Comparison of ENCODE assay signal across 8 mouse cellular contexts in the genomic region with DNA sequence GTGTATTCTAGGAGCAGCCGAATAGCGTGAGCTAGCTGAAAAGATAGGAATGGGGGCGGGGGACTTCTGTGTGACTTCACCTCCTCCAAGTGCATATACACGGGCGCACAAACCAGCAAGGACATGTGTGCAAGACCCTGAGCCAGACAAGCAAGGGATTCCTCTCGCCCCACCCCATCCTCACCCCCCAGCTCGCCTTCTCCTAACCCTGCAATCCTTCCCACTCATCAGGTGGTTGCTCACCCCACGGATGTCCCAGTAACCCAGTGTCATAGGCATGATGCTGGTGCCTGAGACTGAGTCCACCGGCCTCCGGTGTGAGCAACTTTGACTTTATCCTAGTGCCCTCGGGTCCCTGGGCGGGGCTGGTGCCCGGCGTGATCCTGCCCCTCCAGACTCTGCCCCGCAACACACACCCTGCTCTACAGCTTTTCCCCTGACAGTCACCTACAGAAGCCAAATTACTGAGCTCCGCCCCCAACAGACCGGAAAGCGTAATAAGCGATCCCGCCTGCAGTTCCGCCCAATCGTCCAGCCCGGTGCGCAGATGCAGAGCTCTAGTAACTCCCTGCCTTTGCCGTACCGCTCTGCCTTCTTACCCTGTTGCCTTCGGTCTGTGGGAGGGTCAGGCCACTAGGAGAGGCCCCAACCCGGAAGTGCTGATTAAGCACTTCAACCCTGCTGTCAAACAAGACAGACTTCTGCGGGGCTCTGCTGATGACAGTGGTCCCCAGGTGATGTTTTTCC. TPM values are rescaled to one million over a fixed set of nuclear protein-coding genes. Genes with fewer than 3 reads are reported as not detected.
DNase-seq lines count a peak whose midpoint lies in the region; ATAC-seq lines count a peak whose summit lies in the region.

A gene (minus strand): TSS at position 501 of the 747 bp plus-strand sequence.

- H3K27ac ChIP-seq in forebrain, embryonic 14.5 days (ENCODE audit: low read depth, low read length): 0 out of 2 replicates have a peak within 1 kb of the TSS, but pooled peaks have one; percentile 27
- H3K27ac ChIP-seq in liver, embryonic 15.5 days (replicated peaks): peak within 1 kb of the TSS; percentile 83
- H3K27ac ChIP-seq in neural tube, embryonic 11.5 days (ENCODE audit: low read depth, low read length): no peak within 1 kb of the TSS
- peak within 1 kb of the TSS; percentile 80 for H3K27ac ChIP-seq in stomach, embryonic 16.5 days (ENCODE audit: low read length)

- H3K4me1 ChIP-seq in forebrain, embryonic 14.5 days (ENCODE audit: control insufficient read depth, insufficient read depth, low read length): peaks cover 6% of the 10 kb centered on the region; the same call in 1 of the 2 replicates
- H3K4me1 ChIP-seq in liver, embryonic 15.5 days (replicated peaks): peaks cover 54% of the 10 kb centered on the region
- H3K4me1 ChIP-seq in neural tube, embryonic 11.5 days (ENCODE audit: control insufficient read depth, insufficient read depth, low read length): no peaks in the 10 kb centered on the region; the same call in 1 of the 2 replicates
- H3K4me1 ChIP-seq in stomach, embryonic 16.5 days (ENCODE audit: control insufficient read depth, insufficient read depth, low read length): peaks cover 13% of the 10 kb centered on the region; the same call in 1 of the 2 replicates

- no peaks in the 10 kb centered on the region for H3K9me3 ChIP-seq in forebrain, embryonic 14.5 days (replicated peaks; ENCODE audit: control insufficient read depth, low read length)
- H3K9me3 ChIP-seq in liver, embryonic 15.5 days (replicated peaks): no peaks in the 10 kb centered on the region
- no peaks in the 10 kb centered on the region for H3K9me3 ChIP-seq in neural tube, embryonic 11.5 days (ENCODE audit: control insufficient read depth, low read length)
- no peaks in the 10 kb centered on the region for H3K9me3 ChIP-seq in stomach, embryonic 16.5 days (replicated peaks; ENCODE audit: control insufficient read depth, low read length)

- peak within 1 kb of the TSS; percentile 46 for H3K4me3 ChIP-seq in forebrain, embryonic 14.5 days (ENCODE audit: low read depth, low read length)
- H3K4me3 ChIP-seq in liver, embryonic 15.5 days (replicated peaks): peak within 1 kb of the TSS; percentile 59
- peak within 1 kb of the TSS; percentile 45 for H3K4me3 ChIP-seq in neural tube, embryonic 11.5 days (ENCODE audit: low read depth, low read length)
- peak within 1 kb of the TSS; percentile 62 for H3K4me3 ChIP-seq in stomach, embryonic 16.5 days (replicated peaks; ENCODE audit: low read length)

- no peaks in the 10 kb centered on the region for H3K36me3 ChIP-seq in forebrain, embryonic 14.5 days (ENCODE audit: control insufficient read depth, insufficient read depth, low read length)
- H3K36me3 ChIP-seq in liver, embryonic 15.5 days (replicated peaks): no peaks in the 10 kb centered on the region
- H3K36me3 ChIP-seq in neural tube, embryonic 11.5 days (ENCODE audit: control insufficient read depth, insufficient read depth, low read length): no peaks in the 10 kb centered on the region
- no peaks in the 10 kb centered on the region for H3K36me3 ChIP-seq in stomach, embryonic 16.5 days (ENCODE audit: control insufficient read depth, insufficient read depth, low read length)

- peak within 1 kb of the TSS; percentile 68 for H3K9ac ChIP-seq in forebrain, embryonic 14.5 days (ENCODE audit: low read length)
- H3K9ac ChIP-seq in liver, embryonic 15.5 days: peak within 1 kb of the TSS; percentile 54
- peak within 1 kb of the TSS; percentile 58 for H3K9ac ChIP-seq in neural tube, embryonic 11.5 days (ENCODE audit: low read length)
- peak within 1 kb of the TSS; percentile 80 for H3K9ac ChIP-seq in stomach, embryonic 16.5 days (ENCODE audit: low read length)

- 7% methylated on average over 29 of the region's 29 CpGs for WGBS in forebrain, embryonic 14.5 days
- 4% methylated on average over 29 of the region's 29 CpGs for WGBS in liver, embryonic 15.5 days (ENCODE audit: insufficient replicate concordance)
- 8% methylated on average over 29 of the region's 29 CpGs for WGBS in neural tube, embryonic 11.5 days
- 4% methylated on average over 29 of the region's 29 CpGs for WGBS in stomach, embryonic 16.5 days

- no peaks in the 10 kb centered on the region for H3K27me3 ChIP-seq in forebrain, embryonic 14.5 days (replicated peaks; ENCODE audit: control insufficient read depth, insufficient read depth, low read length)
- no peaks in the 10 kb centered on the region for H3K27me3 ChIP-seq in liver, embryonic 15.5 days
- H3K27me3 ChIP-seq in neural tube, embryonic 11.5 days (ENCODE audit: control insufficient read depth, insufficient read depth, low read length): no peaks in the 10 kb centered on the region
- H3K27me3 ChIP-seq in stomach, embryonic 16.5 days (ENCODE audit: control insufficient read depth, insufficient read depth, low read length): no peaks in the 10 kb centered on the region

- intact Hi-C loops in heart, postnatal 10 days (cut with DNase I): no loop called here

- DNase-seq in ES-CJ7 (ENCODE audit: low read depth, low spot score): peak; percentile 85
- peak; percentile 86 for DNase-seq in cerebellum, adult 11-12 months
- DNase-seq in forebrain, embryonic 14.5 days (ENCODE audit: low spot score): peak; percentile 83
- DNase-seq in heart, postnatal 10 days: peak; percentile 92 to 93
- peak; percentile 88 to 94 for DNase-seq in kidney, postnatal 4 days
- peak; percentile 76 for DNase-seq in neural tube, embryonic 11.5 days (ENCODE audit: low spot score)

- peak; percentile 93 for ATAC-seq in forebrain, embryonic 14.5 days
- peak; percentile 94 for ATAC-seq in liver, embryonic 15.5 days (ENCODE audit: insufficient read depth)
- peak; percentile 88 for ATAC-seq in neural tube, embryonic 11.5 days (ENCODE audit: insufficient read depth, low FRiP score, low TSS enrichment)
- peak; percentile 94 for ATAC-seq in stomach, embryonic 16.5 days (ENCODE audit: insufficient read depth, low FRiP score)

- peak within 1 kb of the TSS; percentile 76 for H3K4me2 ChIP-seq in forebrain, embryonic 14.5 days (ENCODE audit: low read length)
- peak within 1 kb of the TSS; percentile 90 for H3K4me2 ChIP-seq in liver, embryonic 15.5 days
- H3K4me2 ChIP-seq in neural tube, embryonic 11.5 days (ENCODE audit: low read depth): peak within 1 kb of the TSS; percentile 84
- peak within 1 kb of the TSS; percentile 93 for H3K4me2 ChIP-seq in stomach, embryonic 16.5 days (ENCODE audit: low read depth, low read length)

RNA-seq across cellular contexts. Expression of the gene that starts here (rescaled TPM):
- polyA plus RNA-seq in forebrain, embryonic 14.5 days (2014; fragmentation: Nextera tagmentation; extraction: Ambion mirVana): 15.3 and 17.6 TPM in 2 replicates
- 10 to 100 TPM; 11.1 to 13.3 TPM for total RNA-seq in heart, postnatal 10 days (2021)
- 18.5 and 19.1 TPM in 2 replicates for polyA plus RNA-seq in liver, embryonic 15.5 days (2015; fragmentation: Nextera tagmentation; extraction: Ambion mirVana)
- 12.4 and 12.9 TPM in 2 replicates for polyA plus RNA-seq in neural tube, embryonic 11.5 days (2014; fragmentation: Nextera tagmentation; extraction: Ambion mirVana)
- polyA plus RNA-seq in stomach, embryonic 16.5 days (2015; fragmentation: Nextera tagmentation; extraction: Ambion mirVana): 26.5 and 29.6 TPM in 2 replicates
